Mouse (Mus musculus) embryo, embryonic 9.5 days (tissue): Measurements from ENCODE around the gene Rbpjl.

ENCODE experiments used
- DNase-seq: peaks from one replicate; pipeline ENCODE4 v3.0.0-alpha.2; 2017; ENCODE audit errors: extremely low spot score

Rbpjl gene

DNA sequence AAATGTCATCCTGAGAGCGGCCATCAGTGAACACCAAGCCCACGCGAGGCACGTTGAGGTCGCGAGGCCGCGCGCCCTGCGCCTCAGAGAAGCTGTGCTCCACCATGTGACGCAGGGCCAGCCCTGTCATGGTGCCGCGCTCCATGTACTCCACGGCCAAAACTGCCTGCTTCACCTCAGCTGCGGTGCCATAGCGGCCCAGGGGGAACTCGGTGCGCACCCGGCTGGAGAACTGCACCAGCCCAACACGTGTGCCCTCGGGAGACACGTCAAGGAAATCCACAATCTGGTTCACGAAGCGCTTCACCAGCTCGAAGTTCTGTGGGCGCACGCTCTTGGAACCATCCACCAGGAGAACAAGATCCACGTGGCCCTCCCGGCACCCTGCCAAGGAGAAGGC lies 9.8 kb upstream of the Rbpjl start:
- no peak for DNase-seq

DNA sequence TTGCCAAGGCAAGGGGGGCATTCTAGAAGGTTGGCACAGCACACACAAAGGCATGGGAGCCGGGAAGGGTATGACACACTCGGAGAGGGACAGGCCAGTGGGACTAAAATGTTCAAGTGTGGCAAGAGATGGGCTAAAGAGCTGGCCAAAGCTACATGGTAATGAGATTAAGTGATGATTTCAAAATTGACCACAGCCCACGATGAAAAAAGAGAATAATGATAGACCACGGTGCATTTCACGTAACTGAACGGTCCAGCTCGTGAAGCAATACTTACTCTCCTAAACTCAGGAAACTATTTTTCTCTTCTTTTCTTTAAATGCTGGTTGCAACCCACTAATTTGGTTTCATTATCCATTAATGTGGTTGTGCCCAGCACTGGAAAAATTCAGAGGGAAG lies 6.9 kb upstream of the Rbpjl start:
- no peak for DNase-seq

DNA sequence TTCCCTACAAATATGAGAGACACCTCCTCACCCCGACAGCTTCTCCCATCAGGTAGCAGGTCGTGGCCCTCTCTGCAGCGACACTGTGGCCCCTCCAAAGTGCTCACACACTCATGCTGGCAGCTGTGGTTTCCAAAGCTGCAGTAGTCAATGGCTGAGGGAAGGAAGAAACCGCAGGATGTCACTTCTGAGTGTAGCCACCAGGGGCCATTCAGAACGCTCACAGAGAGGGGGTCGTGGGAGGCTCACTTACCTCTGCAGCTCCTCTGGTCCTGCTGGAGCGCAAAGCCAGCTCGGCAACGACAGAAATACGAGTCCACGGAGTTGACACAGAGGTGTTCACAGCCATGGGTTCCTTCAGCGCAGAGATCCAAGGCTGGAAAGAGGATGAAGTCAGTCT lies 6.0 kb upstream of the Rbpjl start:
- DNase-seq: no peak

DNA sequence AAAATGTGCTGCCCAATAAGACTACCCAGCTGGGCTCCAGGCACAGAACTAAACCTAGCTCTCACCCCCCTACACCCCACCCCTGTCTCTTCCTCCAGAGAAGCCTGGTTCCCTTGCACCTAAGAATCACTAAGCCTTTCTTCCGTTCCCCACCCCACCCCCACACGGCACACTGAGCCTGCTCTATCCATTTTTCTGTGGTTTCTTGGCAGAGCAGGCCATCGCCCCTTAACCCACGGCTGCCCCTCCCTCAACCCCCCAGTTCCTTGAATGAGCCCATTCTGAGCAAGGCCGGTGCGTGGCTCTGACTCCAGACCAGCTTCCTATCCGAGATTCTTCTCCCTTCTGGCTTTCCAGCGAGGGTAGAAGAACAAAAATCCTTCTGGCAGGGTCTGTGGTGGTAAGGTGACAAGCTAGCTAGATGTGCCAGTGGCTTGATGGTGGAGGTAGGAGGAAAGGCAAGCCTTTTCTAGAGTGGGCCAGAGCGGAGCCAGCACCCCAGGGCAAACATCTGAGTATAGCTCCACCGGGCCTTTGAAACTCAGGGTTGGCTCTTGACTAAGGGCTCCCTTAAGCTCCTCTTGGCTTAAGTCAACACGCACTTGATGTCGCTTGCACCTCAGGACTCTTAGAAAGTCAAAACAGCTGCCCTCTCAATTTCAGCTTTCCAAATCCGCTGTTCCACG lies 598 bp downstream of the Rbpjl start:
- DNase-seq: no peak

DNA sequence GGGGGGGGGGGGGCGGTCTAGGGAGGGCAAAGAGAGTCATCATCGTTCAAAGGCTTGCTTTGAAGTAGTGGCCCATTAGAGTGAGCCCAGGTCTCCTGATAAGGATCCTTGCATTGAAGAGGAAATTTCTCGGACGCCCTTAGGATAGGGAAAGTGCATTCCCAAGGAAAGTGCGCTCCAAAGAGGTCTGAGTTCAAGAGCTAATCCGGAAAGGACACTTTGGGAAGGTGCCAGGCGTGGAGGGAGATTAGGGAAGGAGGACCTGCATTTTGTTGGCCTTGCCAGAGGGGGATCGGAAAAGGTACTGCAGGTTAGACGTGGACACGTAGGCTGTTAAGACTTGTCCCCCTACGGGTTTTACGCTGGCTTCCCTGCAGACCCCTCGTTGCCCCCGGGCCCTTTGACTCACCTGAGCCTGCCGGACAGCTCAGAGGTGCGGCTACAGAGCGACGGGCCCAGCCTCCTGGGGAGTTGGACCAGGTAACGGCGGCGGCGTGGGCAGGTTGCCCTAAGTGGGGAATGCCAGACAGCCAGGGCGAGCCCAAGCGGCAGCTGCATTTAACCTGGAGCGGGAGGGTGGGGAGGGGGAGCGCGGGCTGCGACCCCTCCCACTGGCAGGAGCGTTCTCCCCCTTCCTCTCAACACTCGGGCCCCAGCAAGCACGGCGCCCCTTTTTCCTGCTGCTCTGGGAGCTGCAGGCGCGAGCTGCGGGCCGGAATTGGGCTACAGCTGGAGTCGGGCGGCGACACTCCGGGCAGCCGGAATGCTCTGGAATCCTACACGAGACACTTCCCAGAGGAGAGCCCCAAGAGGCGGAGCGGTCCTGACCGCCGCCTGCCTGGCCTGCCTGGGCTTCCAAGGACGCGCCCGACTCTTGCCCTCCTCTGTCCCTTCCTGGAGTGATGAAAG lies 1.4 kb downstream of the Rbpjl start:
- peak; percentile 58 for DNase-seq

DNA sequence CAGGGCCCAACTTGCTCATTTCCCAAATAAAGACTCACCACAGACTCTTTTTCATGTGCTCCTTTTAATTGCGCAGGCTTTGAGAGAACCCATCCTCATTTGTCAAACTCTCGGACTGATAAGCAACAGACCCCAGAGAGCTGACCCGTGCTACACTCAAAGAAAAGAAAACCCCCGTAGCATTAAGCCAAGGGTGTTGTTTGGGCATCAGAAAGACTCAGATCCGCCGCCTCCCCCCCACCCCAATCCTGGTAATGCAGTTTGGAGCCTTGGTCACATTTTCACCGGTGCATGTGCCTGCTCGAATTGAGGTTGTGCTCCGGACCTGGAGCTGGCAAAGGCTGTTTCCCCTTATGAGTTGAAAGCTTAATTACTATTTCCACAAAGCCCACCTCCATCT lies 2.1 kb downstream of the Rbpjl start, which contains the start of gene Matn4:
TSS of gene Matn4 (minus strand) at position 101 of the 400 bp plus-strand sequence.
- no peak for DNase-seq

DNA sequence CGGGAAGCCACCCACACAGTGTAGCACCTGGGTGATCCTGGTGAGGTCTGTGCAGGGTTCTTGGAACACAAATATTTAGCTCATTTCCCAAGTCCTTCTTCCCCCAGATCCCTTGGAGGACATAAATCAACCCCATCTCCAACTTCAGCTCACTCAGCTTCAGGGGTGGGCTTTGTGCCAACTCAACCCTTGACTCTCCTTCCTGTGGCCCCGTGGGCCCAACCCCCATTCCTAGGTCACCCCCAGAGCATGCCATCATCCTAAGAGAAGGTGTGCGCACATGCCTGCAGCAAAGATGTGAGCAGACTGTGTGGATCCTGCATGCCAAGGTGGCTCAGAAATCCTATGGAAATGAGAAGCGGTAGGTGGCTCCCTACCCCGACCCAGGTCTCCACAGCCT lies 2.6 kb downstream of the Rbpjl start:
- no peak for DNase-seq

DNA sequence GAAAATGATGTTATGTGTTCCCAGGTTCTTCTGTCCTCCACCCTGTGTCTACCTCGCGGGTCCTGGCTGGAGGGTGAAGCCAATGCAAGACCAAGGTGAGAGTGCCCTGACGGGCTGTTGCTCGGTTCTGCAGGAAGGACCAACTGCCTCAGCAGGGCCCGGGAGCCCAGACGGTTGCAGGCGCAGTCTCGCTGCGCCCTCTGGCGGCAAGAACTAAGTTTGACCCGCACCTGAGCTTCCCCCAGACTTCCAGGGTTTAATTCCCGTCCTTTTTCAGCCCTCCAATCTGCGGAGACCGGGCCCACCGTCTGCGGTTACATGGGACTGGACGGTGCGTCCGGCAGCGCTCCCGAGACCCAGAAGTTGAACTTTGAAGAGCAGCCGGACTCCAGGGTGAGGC lies 4.8 kb downstream of the Rbpjl start:
- DNase-seq: peak; percentile 73

DNA sequence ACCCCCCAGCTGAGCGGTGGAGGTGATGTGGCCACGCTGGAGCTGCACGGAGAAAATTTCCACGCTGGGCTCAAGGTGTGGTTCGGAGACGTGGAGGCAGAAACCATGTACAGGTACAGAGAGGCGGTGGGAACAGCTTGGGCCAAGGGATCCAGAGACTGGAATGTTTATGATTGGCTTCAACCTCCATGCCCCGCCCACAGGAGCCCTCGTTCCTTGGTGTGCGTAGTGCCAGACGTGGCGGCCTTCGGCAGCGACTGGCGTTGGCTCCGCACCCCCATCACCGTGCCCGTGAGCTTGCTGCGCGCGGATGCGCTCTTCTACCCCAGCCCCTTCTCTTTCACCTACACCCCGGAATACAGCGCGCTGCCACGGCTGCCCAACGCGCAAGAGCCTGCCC lies 11.2 kb downstream of the Rbpjl start:
- DNase-seq: no peak

DNA sequence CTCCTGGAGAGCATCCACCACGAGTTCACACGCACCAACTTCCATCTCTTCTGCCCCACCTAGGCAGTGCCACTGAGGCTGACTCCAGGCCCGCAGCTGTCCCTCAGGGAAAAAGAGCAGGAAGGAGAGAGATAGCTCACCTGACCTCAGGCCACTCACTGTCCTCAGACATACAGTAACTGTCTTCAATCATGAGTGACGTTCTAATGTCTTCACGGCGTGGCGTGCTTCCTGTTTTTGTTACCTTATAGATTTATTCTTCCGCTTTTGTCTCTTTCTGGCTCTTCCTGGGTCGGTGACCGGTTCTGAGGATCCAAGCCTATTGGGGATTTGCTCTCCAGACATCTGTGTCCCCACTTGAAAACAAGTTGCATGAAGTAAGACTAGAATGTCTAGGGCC lies 11.6 kb downstream of the Rbpjl start:
- DNase-seq: no peak

DNA sequence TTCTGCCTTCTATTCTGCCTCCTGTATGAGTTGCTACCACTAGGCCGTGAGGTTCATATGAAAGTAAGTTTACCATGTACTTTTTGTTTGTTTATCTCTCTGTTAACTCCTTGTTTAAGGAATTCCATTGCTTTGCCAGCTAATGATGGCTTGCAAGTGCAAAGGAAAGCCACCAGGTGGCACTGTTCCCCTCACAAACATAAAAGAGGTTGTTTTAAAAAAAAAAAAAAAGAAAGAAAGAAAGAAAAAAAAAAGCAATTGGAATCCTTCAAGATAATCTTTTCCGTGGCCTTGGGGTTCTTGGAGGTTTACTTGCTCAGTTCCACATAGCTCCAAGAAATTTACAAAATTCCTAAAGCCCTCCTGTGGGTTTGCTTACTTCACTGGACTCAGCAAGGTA lies 14.3 kb downstream of the Rbpjl start:
- DNase-seq: no peak

DNA sequence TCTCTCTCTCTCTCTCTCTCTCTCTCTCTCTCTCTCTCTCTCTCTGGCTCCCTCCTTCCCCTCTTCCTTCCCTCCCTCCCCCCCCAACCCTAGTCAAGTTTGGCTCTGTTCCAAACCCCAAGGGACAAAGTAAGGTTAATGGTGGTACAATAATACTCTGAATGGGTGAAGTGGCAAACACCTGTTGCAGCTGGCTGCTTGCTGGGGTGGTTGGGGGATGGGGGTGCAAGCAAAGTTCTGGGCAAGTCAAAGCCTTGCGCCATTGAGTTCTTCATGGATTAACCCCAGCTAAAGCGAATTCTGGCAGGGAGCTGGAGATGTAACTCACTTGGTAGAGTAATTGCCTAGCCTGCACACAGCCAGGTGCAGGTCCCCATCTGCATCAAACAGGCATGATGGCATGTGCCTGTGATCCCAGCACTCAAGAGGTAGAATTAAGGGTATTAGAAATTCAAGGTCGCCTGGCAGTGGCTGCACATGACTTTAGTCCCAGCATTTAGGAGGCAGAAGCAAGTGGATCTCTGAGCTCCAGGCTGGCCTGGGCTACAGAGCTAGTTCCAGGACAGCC lies 15.5 kb downstream of the Rbpjl start:
- DNase-seq: no peak

DNA sequence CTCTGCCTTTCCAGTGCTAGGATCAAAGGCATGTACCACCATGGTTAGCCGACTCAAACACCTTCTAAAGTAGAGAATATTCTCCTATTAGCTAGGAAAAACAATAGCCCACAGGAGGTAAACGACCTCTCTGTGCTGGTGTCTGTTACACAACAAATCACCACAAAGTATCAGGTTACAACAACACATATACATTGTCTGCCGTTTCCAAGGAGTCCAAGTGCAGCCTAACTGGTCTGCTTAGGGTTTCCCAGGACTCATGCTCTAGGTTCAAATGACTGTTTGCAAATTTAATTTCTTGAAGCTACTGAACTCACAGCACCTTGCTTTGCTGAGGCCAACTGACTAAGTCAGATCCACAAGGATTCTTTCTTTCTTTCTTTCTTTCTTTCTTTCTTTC lies 16.5 kb downstream of the Rbpjl start:
- no peak for DNase-seq

DNA sequence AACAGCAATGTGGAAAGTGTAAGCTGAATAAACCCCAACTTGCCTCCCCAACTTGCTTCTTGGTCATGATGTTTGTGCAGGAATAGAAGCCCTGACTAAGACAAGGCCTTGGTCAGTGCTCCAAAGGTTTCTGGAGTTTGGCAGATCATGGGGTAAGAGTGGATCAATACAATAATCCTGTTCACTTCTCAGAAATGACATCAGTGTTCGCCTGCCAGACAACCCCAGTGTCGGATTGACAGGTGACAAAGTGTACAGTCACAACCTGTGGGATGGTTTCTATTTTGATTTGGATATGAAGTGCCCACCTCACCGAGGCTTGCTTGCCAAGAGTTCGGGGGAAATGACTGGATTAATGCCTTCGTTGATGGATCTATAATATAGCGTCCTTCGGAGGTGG lies 18.4 kb downstream of the Rbpjl start:
- no peak for DNase-seq

DNA sequence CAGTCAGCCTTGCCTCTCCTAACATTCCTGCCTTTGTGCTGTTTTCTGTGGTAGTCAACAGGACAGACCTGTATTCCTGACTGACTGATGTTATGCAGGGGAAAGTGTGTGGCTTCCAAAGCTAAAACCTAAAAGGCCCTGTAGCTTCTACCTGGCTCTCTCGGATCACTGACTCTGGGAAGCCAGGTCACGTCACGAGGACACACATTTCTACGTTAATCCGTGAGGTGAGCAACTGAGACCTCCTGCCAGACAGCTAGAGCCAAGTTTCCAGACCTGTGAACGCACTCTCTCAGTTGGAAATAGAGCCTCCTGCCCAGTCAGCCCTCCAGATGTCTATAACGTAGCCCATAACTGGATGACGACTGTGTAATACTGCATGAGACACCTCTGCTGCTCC lies 19.0 kb downstream of the Rbpjl start:
- no peak for DNase-seq

DNA sequence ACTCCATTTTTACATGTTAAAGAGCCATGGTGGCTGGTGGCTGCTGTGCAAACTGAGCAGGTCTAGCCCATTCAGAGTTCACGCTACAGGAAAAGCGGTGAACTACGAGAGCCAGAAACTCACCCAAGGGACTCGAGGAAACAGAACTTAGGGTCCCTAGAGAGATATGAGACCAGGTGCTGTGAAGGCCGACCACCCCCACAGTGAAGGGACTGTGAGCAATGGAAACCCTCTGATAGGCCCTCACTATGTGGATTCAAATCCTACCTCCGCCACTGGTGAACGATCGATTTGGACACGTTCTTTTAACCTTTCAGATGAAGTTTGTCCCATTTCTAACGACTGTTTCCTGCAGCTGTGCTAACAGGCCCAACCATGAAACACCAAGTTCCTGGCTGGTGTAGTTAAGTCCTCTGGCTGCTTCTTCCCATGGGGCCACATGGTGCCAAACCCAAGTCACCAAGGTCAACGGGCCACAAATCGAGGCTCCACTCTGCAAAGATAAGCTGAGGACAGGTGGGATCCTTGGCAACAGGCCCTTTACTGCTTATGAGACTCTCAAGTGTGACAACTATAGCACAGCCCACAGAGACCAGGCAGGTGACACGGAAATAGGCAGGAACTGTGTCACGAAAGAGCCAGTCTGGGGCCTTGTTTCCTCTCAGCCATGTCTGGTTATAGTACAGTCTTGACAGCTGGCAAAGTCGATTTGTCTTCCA lies 19.9 kb downstream of the Rbpjl start:
- no peak for DNase-seq

DNA sequence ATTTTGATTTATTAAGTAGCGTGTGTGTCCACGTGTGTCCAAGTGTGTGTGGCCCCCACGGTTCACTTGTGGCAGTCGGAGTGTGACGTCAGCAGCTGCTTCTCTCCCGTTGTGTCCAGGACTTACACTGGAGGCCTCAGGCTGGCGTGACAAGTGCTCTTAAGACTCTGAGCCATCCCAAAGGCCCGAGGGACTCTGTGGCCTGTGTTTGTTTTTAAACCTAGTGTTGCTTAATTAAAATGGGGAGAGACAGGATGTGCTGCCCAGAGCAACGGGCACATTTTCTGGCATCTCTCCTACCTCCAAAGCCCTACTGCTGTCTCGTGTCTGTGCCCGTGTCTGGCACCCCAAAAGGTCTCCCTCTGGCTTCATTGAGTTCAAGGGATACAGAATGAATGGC lies 20.5 kb downstream of the Rbpjl start:
- no peak for DNase-seq

DNA sequence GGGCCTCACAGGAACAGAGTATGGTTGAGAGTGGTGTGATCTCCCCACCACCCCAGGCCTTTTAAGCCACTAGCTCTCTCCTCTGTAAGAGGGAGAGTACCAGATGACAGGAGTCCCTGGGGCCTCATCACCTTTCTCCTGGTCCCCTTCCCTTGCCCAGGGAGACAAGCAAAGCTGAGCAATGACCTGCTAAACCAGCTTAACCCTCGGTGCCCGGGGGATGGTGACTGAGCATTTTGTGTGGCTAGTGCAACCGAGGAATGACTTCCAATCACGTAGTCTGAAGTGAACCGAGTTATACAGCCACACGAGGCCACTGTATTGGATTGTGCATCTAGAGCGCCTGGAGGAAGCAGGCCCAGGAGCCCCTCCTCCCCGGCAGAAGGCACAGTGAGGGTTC lies 21.5 kb downstream of the Rbpjl start:
- DNase-seq: no peak

DNA sequence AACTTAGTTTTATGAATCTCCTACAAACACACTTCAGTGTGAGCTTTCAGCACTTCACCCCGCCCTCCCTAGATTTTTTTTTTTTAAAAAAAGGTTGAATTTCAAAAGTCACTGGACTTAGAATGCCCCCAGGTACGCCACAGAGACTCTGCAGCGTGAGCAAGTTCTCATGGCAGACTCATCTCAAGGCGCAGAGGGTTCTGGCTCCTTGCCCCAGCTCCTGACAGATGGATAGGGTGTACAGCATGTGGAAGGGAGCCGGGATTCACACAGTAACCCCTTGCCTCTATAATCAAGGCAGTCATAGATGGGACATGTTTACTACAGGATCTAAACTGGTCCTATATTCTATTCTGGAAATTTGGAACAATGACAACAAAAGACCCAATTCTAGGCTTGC lies 22.5 kb downstream of the Rbpjl start:
- DNase-seq: no peak

DNA sequence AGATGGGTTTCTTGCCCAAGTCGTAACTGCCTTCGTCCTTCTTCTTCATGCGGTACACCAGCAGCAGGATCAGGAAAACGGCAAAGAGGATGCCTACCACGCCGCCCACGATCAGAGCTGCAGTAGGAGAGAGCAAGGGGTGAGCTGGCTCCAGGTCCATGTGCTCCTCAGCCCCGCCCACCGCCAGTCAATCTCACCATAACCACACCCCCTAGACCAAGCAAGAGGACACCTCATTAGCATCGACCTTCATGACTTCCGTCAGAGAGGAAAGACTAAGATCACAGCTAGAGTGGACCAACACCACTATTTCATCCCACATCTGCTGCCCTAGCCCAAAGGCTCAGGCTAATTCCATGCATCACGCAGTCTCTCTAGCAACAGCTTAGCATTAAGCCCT lies 23.2 kb downstream of the Rbpjl start:
- no peak for DNase-seq

DNA sequence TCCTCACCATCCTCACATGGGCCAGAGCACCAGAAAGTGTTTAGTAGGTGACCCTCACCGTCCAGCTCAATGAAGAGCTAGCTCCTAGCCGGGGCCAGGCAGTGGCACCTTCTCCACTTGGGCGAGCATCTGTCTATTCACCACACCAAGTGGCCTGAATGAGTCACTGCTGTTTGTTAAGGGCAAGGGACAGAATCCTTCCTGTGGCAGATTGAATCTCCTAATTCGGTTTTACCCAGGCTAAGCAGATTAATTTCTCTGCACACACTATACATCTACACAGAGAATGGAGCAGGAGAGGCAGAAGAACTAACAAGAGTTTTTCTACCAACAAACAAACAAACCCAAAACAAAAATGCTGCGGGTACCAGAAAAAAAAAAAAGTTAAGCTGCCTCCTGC lies 24.0 kb downstream of the Rbpjl start:
- DNase-seq: no peak

DNA sequence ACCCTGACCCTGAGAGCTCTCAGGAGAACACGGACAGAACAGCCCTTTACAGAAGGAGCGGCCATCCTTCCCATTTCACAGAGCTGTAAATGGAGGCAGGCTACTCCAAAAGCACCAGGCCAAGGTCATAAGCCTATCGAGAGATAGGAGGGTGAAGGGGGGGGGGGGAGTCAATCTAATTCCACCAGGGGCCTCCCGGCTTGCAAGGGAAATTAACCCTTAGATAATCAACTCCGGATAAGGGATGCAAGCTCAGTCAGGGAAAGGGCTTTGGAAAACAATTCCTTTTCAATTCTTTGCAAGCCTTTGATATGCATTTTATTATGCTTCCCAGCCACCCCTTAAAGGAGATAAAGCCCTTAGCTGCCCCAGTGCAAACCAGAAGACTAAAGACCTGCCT lies 25.5 kb downstream of the Rbpjl start:
- no peak for DNase-seq
